Mouse (Mus musculus): ENCODE results near the gene Atp6v1f. TPM values are rescaled to one million over a fixed set of nuclear protein-coding genes. Genes with fewer than 3 reads are reported as not detected.

Atp6v1f gene
- polyA plus RNA-seq, 1 experiment: 827 TPM

GRCm38 (mm10) chr6:29432156-29432555 is 35.4 kb upstream of the Atp6v1f start:
- WGBS: 47% methylated on average over 3 of the region's 3 CpGs
- Histone ChIP-seq H3K4me1 (ENCODE audit: control insufficient read depth, insufficient read depth, low read length) (no peaks in the 10 kb centered on the region), H3K27ac (ENCODE audit: insufficient read depth, low read depth, low read length) (no peak overlapping the region), H3K27me3 (replicated peaks; ENCODE audit: control insufficient read depth, insufficient read depth, low read length) (peaks cover 5% of the 10 kb centered on the region), H3K4me3 (ENCODE audit: insufficient read depth, low read depth, low read length) (no peak overlapping the region), H3K36me3 (ENCODE audit: control insufficient read depth, insufficient read depth, low read length) (no peaks in the 10 kb centered on the region)
- no peak for DNase-seq
- no peak for TF ChIP-seq CTCF (conservative IDR thresholded peaks at IDR 0.05; ENCODE audit: insufficient read depth, insufficient read length, low read depth, low read length)
- no peak for TF ChIP-seq POLR2A (IDR thresholded peaks at IDR 0.05; ENCODE audit: low read depth, low read length)

GRCm38 (mm10) chr6:29432676-29433037 is 34.9 kb upstream of the Atp6v1f start:
- H3K4me3 ChIP-seq (ENCODE audit: insufficient read depth, low read depth, low read length): peak overlapping the region; percentile 48
- H3K36me3 ChIP-seq (ENCODE audit: control insufficient read depth, insufficient read depth, low read length): no peaks in the 10 kb centered on the region
- no peak overlapping the region for H3K27ac ChIP-seq (ENCODE audit: insufficient read depth, low read depth, low read length)
- DNase-seq: no peak
- H3K4me1 ChIP-seq (ENCODE audit: control insufficient read depth, insufficient read depth, low read length): no peaks in the 10 kb centered on the region
- no peak for TF ChIP-seq CTCF (conservative IDR thresholded peaks at IDR 0.05; ENCODE audit: insufficient read depth, insufficient read length, low read depth, low read length)
- no peak for TF ChIP-seq POLR2A (IDR thresholded peaks at IDR 0.05; ENCODE audit: low read depth, low read length)
- H3K27me3 ChIP-seq (replicated peaks; ENCODE audit: control insufficient read depth, insufficient read depth, low read length): peaks cover 5% of the 10 kb centered on the region

DNA sequence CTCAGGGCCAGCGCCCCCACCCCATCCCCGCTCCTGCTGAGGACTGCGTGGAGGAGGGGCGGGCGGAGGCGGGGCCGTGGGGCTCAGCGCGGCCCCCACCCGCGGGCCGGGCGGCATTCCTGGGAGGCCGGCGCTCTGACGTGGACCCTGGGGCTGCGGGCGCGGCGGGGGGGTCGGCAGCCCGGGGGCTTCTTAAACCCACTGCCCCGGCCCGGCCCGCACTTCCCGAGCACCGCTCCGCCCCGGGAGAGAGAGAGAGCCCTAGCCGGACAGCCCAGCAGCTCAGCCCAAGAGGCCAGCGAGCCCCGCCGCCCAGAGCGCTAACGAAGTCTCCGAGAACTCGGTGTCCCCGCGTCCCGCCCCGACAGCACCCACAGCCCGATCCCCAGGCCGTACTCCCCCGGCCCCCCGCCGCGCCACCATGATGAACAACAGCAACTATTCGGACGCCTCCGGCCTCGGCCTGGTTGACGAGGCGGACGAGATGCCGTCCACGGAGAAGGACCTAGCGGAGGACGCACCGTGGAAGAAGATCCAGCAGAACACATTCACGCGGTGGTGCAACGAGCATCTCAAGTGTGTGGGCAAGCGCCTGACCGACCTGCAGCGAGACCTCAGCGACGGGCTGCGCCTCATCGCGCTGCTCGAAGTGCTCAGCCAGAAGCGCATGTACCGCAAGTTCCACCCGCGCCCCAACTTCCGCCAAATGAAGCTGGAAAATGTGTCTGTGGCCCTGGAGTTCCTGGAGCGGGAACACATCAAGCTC is 34.3 kb upstream of the Atp6v1f start, which contains the start of gene Flnc:
Gene Flnc, plus strand, starts transcription at position 219 of the 766 bp plus-strand sequence.
- H3K27me3 ChIP-seq (replicated peaks; ENCODE audit: control insufficient read depth, insufficient read depth, low read length): peaks cover 5% of the 10 kb centered on the region
- TF ChIP-seq POLR2A (IDR thresholded peaks at IDR 0.05; ENCODE audit: low read depth, low read length) (no peak), CTCF (conservative IDR thresholded peaks at IDR 0.05; ENCODE audit: insufficient read depth, insufficient read length, low read depth, low read length) (no peak)
- peak within 1 kb of the TSS; percentile 48 for H3K4me3 ChIP-seq (ENCODE audit: insufficient read depth, low read depth, low read length)
- WGBS: 1% methylated on average over 71 of the region's 77 CpGs
- no peaks in the 10 kb centered on the region for H3K36me3 ChIP-seq (ENCODE audit: control insufficient read depth, insufficient read depth, low read length)
- no peaks in the 10 kb centered on the region for H3K4me1 ChIP-seq (ENCODE audit: control insufficient read depth, insufficient read depth, low read length)
- DNase-seq: peak; percentile 14
- no peak within 1 kb of the TSS for H3K27ac ChIP-seq (ENCODE audit: insufficient read depth, low read depth, low read length)

GRCm38 (mm10) chr6:29433804-29434795 is 33.4 kb upstream of the Atp6v1f start:
- H3K27ac ChIP-seq (ENCODE audit: insufficient read depth, low read depth, low read length): no peak overlapping the region
- DNase-seq: no peak
- no peaks in the 10 kb centered on the region for H3K4me1 ChIP-seq (ENCODE audit: control insufficient read depth, insufficient read depth, low read length)
- peak overlapping the region; percentile 48; the same call in 1 of the 2 replicates for H3K4me3 ChIP-seq (ENCODE audit: insufficient read depth, low read depth, low read length)
- no peaks in the 10 kb centered on the region for H3K36me3 ChIP-seq (ENCODE audit: control insufficient read depth, insufficient read depth, low read length)
- WGBS: 28% methylated on average over 27 of the region's 27 CpGs
- TF ChIP-seq POLR2A (IDR thresholded peaks at IDR 0.05; ENCODE audit: low read depth, low read length) (no peak), CTCF (conservative IDR thresholded peaks at IDR 0.05; ENCODE audit: insufficient read depth, insufficient read length, low read depth, low read length) (no peak)
- H3K27me3 ChIP-seq (replicated peaks; ENCODE audit: control insufficient read depth, insufficient read depth, low read length): peaks cover 5% of the 10 kb centered on the region

DNA sequence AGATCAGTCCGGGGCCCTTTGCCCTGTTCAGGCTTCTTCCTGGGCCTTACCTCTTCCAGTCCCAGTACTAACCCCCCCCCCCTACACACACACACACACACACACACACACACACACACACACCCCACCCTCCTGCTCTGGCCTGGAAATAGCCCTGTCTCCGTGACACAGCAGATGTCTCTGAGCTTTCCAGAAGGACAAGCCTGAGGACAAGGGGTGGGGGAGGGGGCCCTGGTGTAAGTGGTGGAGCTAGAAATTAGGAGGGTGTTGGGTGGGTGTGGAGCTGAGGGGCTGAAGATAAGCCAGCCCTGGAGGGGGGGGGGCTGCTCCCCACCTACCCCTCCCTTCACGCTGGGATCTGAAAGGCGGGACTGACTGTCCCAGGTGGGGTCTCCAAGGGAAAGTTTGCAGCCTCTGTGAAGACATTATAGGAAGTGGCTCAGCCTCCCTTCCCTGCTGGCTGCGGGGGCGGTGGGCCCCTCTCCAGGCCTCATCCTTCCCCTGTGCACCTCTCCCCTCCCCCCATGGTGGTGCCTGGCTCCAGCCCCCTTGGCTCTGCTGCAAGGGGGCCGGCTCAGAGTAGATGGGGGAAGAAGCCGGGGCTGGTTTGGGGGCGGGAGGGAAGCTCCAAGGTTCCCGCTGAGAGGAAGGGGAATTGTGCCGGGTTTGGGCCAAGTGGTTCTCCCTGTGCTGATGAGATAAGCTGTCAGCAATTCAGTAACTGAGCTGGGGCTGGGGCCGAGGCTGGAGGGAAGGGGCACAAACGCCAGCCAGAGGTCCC is 32.4 kb upstream of the Atp6v1f start:
- H3K27ac ChIP-seq (ENCODE audit: insufficient read depth, low read depth, low read length): no peak overlapping the region
- no peak overlapping the region for H3K4me3 ChIP-seq (ENCODE audit: insufficient read depth, low read depth, low read length)
- DNase-seq: no peak
- H3K4me1 ChIP-seq (ENCODE audit: control insufficient read depth, insufficient read depth, low read length): no peaks in the 10 kb centered on the region
- H3K27me3 ChIP-seq (replicated peaks; ENCODE audit: control insufficient read depth, insufficient read depth, low read length): peaks cover 5% of the 10 kb centered on the region
- TF ChIP-seq CTCF (conservative IDR thresholded peaks at IDR 0.05; ENCODE audit: insufficient read depth, insufficient read length, low read depth, low read length): no peak
- no peak for TF ChIP-seq POLR2A (IDR thresholded peaks at IDR 0.05; ENCODE audit: low read depth, low read length)
- no peaks in the 10 kb centered on the region for H3K36me3 ChIP-seq (ENCODE audit: control insufficient read depth, insufficient read depth, low read length)
- WGBS: 46% methylated on average over 13 of the region's 13 CpGs

GRCm38 (mm10) chr6:29435940-29436451 is 31.5 kb upstream of the Atp6v1f start:
- Histone ChIP-seq H3K27me3 (replicated peaks; ENCODE audit: control insufficient read depth, insufficient read depth, low read length) (peaks cover 5% of the 10 kb centered on the region), H3K36me3 (ENCODE audit: control insufficient read depth, insufficient read depth, low read length) (no peaks in the 10 kb centered on the region), H3K4me3 (ENCODE audit: insufficient read depth, low read depth, low read length) (no peak overlapping the region), H3K4me1 (ENCODE audit: control insufficient read depth, insufficient read depth, low read length) (no peaks in the 10 kb centered on the region), H3K27ac (ENCODE audit: insufficient read depth, low read depth, low read length) (no peak overlapping the region)
- DNase-seq: no peak
- WGBS: 52% methylated on average over 6 of the region's 6 CpGs
- TF ChIP-seq CTCF (conservative IDR thresholded peaks at IDR 0.05; ENCODE audit: insufficient read depth, insufficient read length, low read depth, low read length) (no peak), POLR2A (IDR thresholded peaks at IDR 0.05; ENCODE audit: low read depth, low read length) (no peak)

Measured in kidney, adult 2 months (tissue).